In genomic region chr12:76558206-76558605, GRCm38 (mm10) we compare ENCODE assay signal across 16 mouse cellular contexts. TPM values are rescaled to one million over a fixed set of nuclear protein-coding genes. Genes with fewer than 3 reads are reported as not detected.
DNase-seq lines count a peak whose midpoint lies in the region; ATAC-seq and TF ChIP-seq lines count a peak whose summit lies in the region.
"Had no signal": no experiment of that assay in that cellular context is flagged by ENCODE, and none has a peak within 500 bp of the region (broad histone marks: within the 10 kb centered on the region; RNA-seq: fewer than 3 reads in every experiment).

No protein-coding gene starts in this region.

- in situ Hi-C loops in ES-E14 (cut with MboI; ENCODE audit: low sequenced_read_pairs in 2 of 2, unreplicated experiment in 2 of 2) = no loop called here

- H3K9me3 ChIP-seq in embryonic facial prominence, embryonic 14.5 days (ENCODE audit: control insufficient read depth, low read length) = no peaks in the 10 kb centered on the region
- H3K9me3 ChIP-seq in embryonic facial prominence, embryonic 10.5 days = no peaks in the 10 kb centered on the region
- no peaks in the 10 kb centered on the region for H3K9me3 ChIP-seq in ES-E14 (ENCODE audit: control insufficient read depth, insufficient read depth, low read depth, low read length)
- H3K9me3 ChIP-seq in liver, embryonic 16.5 days (replicated peaks; ENCODE audit: control insufficient read depth, low read length) = no peaks in the 10 kb centered on the region
- H3K9me3 ChIP-seq in hindbrain, embryonic 14.5 days (ENCODE audit: control insufficient read depth, low read length) = no peaks in the 10 kb centered on the region
- no peaks in the 10 kb centered on the region for H3K9me3 ChIP-seq in forebrain, embryonic 12.5 days
- H3K9me3 ChIP-seq: forebrain, embryonic 10.5 days; G1E; limb, embryonic 15.5 days had no signal

- no peak for DNase-seq in embryonic facial prominence, embryonic 14.5 days (ENCODE audit: low spot score)
- DNase-seq in embryonic facial prominence, embryonic 10.5 days (ENCODE audit: low spot score) = no peak
- DNase-seq in ES-E14 (ENCODE audit: low read depth, low spot score) = no peak
- peak; percentile 88 for DNase-seq in kidney, adult 2 months
- no peak for DNase-seq in hindbrain, embryonic 14.5 days (ENCODE audit: low spot score)
- no peak for DNase-seq in lung, postnatal 10 days
- DNase-seq: adrenal gland, postnatal 25 days; B cell, adult 2 months; heart, postnatal 4 days; right cerebral cortex, adult 18-20 months had no signal

- H3K4me3 ChIP-seq in embryonic facial prominence, embryonic 14.5 days (ENCODE audit: low read depth, low read length) = no peak overlapping the region
- H3K4me3 ChIP-seq in embryonic facial prominence, embryonic 10.5 days = no peak overlapping the region
- H3K4me3 ChIP-seq in ES-E14 (ENCODE audit: insufficient read depth in 1 of 2, low read depth in 1 of 2, low read length in 2 of 2, poor library complexity in 1 of 2, severe bottlenecking in 1 of 2) = no peak overlapping the region
- H3K4me3 ChIP-seq in kidney, adult 2 months (ENCODE audit: insufficient read depth, low read depth, low read length) = no peak overlapping the region
- no peak overlapping the region for H3K4me3 ChIP-seq in liver, embryonic 16.5 days (ENCODE audit: low read depth, low read length)
- no peak overlapping the region for H3K4me3 ChIP-seq in hindbrain, embryonic 14.5 days (replicated peaks; ENCODE audit: low read length)
- H3K4me3 ChIP-seq in forebrain, embryonic 12.5 days (replicated peaks) = no peak overlapping the region
- H3K4me3 ChIP-seq: forebrain, embryonic 10.5 days; limb, embryonic 15.5 days had no signal

- H3K27ac ChIP-seq in embryonic facial prominence, embryonic 14.5 days (replicated peaks; ENCODE audit: low read depth, low read length) = no peak overlapping the region
- no peak overlapping the region for H3K27ac ChIP-seq in embryonic facial prominence, embryonic 10.5 days (replicated peaks)
- peak overlapping the region; percentile 20; the same call in 1 of the 2 replicates for H3K27ac ChIP-seq in ES-E14 (ENCODE audit: insufficient read depth, low read depth, low read length, poor library complexity, severe bottlenecking)
- peak overlapping the region; percentile 18 for H3K27ac ChIP-seq in kidney, adult 2 months (ENCODE audit: insufficient read depth, low read depth, low read length)
- no peak overlapping the region; the same call in 1 of the 2 replicates for H3K27ac ChIP-seq in liver, embryonic 16.5 days (ENCODE audit: low read length)
- H3K27ac ChIP-seq in hindbrain, embryonic 14.5 days = no peak overlapping the region
- no peak overlapping the region for H3K27ac ChIP-seq in forebrain, embryonic 12.5 days
- H3K27ac ChIP-seq: forebrain, embryonic 10.5 days; limb, embryonic 15.5 days had no signal

- H3K9ac ChIP-seq in embryonic facial prominence, embryonic 14.5 days (ENCODE audit: low read depth, low read length) = no peak overlapping the region
- H3K9ac ChIP-seq in ES-E14 (ENCODE audit: insufficient read depth, low read depth, low read length, poor library complexity, severe bottlenecking) = no peak overlapping the region
- no peak overlapping the region for H3K9ac ChIP-seq in liver, embryonic 16.5 days (ENCODE audit: low read depth, low read length)
- H3K9ac ChIP-seq in hindbrain, embryonic 14.5 days = no peak overlapping the region
- no peak overlapping the region for H3K9ac ChIP-seq in forebrain, embryonic 12.5 days
- H3K9ac ChIP-seq: limb, embryonic 15.5 days had no signal

- 79% methylated on average over 5 of the region's 5 CpGs for WGBS in embryonic facial prominence, embryonic 14.5 days
- 74% methylated on average over 5 of the region's 5 CpGs for WGBS in embryonic facial prominence, embryonic 10.5 days
- WGBS in kidney, adult 2 months = 27% methylated on average over 5 of the region's 5 CpGs
- 42% methylated on average over 5 of the region's 5 CpGs for WGBS in liver, embryonic 16.5 days (ENCODE audit: insufficient replicate concordance)
- WGBS in hindbrain, embryonic 14.5 days = 77% methylated on average over 5 of the region's 5 CpGs
- WGBS in forebrain, embryonic 12.5 days = 82% methylated on average over 5 of the region's 5 CpGs

- no peaks in the 10 kb centered on the region for H3K27me3 ChIP-seq in embryonic facial prominence, embryonic 14.5 days (replicated peaks; ENCODE audit: control insufficient read depth, insufficient read depth, low read length)
- H3K27me3 ChIP-seq in embryonic facial prominence, embryonic 10.5 days (replicated peaks; ENCODE audit: low read depth, poor library complexity, severe bottlenecking) = no peaks in the 10 kb centered on the region
- no peaks in the 10 kb centered on the region for H3K27me3 ChIP-seq in kidney, adult 2 months (replicated peaks; ENCODE audit: control insufficient read depth, insufficient read depth, low read length)
- H3K27me3 ChIP-seq in liver, embryonic 16.5 days (ENCODE audit: control insufficient read depth, insufficient read depth, low read depth, low read length) = no peaks in the 10 kb centered on the region
- H3K27me3 ChIP-seq in hindbrain, embryonic 14.5 days (ENCODE audit: control insufficient read depth, insufficient read depth, low read length) = no peaks in the 10 kb centered on the region
- no peaks in the 10 kb centered on the region for H3K27me3 ChIP-seq in forebrain, embryonic 12.5 days
- H3K27me3 ChIP-seq: limb, embryonic 15.5 days had no signal

- ATAC-seq in embryonic facial prominence, embryonic 14.5 days (ENCODE audit: low read depth) = peak; percentile 42; the same call in 1 of the 2 replicates
- ATAC-seq in liver, embryonic 16.5 days (ENCODE audit: low read depth) = peak; percentile 75
- ATAC-seq in hindbrain, embryonic 14.5 days (ENCODE audit: low FRiP score) = no peak
- ATAC-seq in forebrain, embryonic 12.5 days (ENCODE audit: low FRiP score) = no peak
- ATAC-seq: inflammation-experienced regulatory T-cells, adult 6 months had no signal

- H3K36me3 ChIP-seq in embryonic facial prominence, embryonic 14.5 days (ENCODE audit: control insufficient read depth, insufficient read depth, low read length) = peaks cover 19% of the 10 kb centered on the region
- H3K36me3 ChIP-seq in embryonic facial prominence, embryonic 10.5 days (replicated peaks) = peaks cover 16% of the 10 kb centered on the region
- peaks cover 13% of the 10 kb centered on the region; the same call in 1 of the 2 replicates for H3K36me3 ChIP-seq in ES-E14 (ENCODE audit: control insufficient read depth, insufficient read depth, low read length, poor library complexity, severe bottlenecking)
- H3K36me3 ChIP-seq in kidney, adult 2 months (ENCODE audit: control insufficient read depth, insufficient read depth, low read length) = no peaks in the 10 kb centered on the region
- no peaks in the 10 kb centered on the region; the same call in 1 of the 2 replicates for H3K36me3 ChIP-seq in liver, embryonic 16.5 days (ENCODE audit: control insufficient read depth, insufficient read depth)
- no peaks in the 10 kb centered on the region for H3K36me3 ChIP-seq in hindbrain, embryonic 14.5 days (replicated peaks; ENCODE audit: control insufficient read depth, insufficient read depth)
- H3K36me3 ChIP-seq in forebrain, embryonic 12.5 days (replicated peaks) = no peaks in the 10 kb centered on the region

- no peak overlapping the region for H3K4me2 ChIP-seq in embryonic facial prominence, embryonic 14.5 days (ENCODE audit: low read depth, low read length)
- no peak overlapping the region for H3K4me2 ChIP-seq in liver, embryonic 16.5 days (ENCODE audit: low read depth, low read length)
- H3K4me2 ChIP-seq in hindbrain, embryonic 14.5 days (replicated peaks) = no peak overlapping the region
- H3K4me2 ChIP-seq in forebrain, embryonic 12.5 days = no peak overlapping the region
- H3K4me2 ChIP-seq: limb, embryonic 15.5 days had no signal

- H3K4me1 ChIP-seq in embryonic facial prominence, embryonic 14.5 days (ENCODE audit: control insufficient read depth, insufficient read depth, low read length) = peaks cover 5% of the 10 kb centered on the region; the same call in 1 of the 2 replicates
- H3K4me1 ChIP-seq in embryonic facial prominence, embryonic 10.5 days = peaks cover 30% of the 10 kb centered on the region
- peaks cover 4 to 22% of the 10 kb centered on the region in 2 experiments; a peak in 3 of 4 replicates for H3K4me1 ChIP-seq in ES-E14 (ENCODE audit: control insufficient read depth in 2 of 2, insufficient read depth in 2 of 2, low read length in 2 of 2, poor library complexity in 1 of 2)
- peaks cover 47% of the 10 kb centered on the region for H3K4me1 ChIP-seq in kidney, adult 2 months (ENCODE audit: control insufficient read depth, insufficient read depth, low read length)
- H3K4me1 ChIP-seq in liver, embryonic 16.5 days (ENCODE audit: control insufficient read depth, low read depth, low read length) = peaks cover 15% of the 10 kb centered on the region
- peaks cover 5% of the 10 kb centered on the region; the same call in 1 of the 2 replicates for H3K4me1 ChIP-seq in hindbrain, embryonic 14.5 days (replicated peaks; ENCODE audit: control insufficient read depth, insufficient read depth, low read length)
- H3K4me1 ChIP-seq in forebrain, embryonic 12.5 days = peaks cover 10% of the 10 kb centered on the region

- no peak for TF ChIP-seq CTCF in kidney, adult 2 months (conservative IDR thresholded peaks at IDR 0.05; ENCODE audit: insufficient read depth, insufficient read length, low read depth, low read length)

- TF ChIP-seq POLR2A in kidney, adult 2 months (IDR thresholded peaks at IDR 0.05; ENCODE audit: low read depth, low read length) = no peak

TF ChIP-seq in ES-E14, 5 proteins besides CTCF, POLR2A, EP300 and RAD21:
- TF ChIP-seq CHD2 (IDR thresholded peaks at IDR 0.05; ENCODE audit: low read depth, low read length) = no peak
- no peak for TF ChIP-seq MAFK (IDR thresholded peaks at IDR 0.05; ENCODE audit: insufficient read depth, low read depth, low read length)
- no peak for TF ChIP-seq ZNF384 (IDR thresholded peaks at IDR 0.05; ENCODE audit: low read depth, low read length)
- no peak for TF ChIP-seq HCFC1 (IDR thresholded peaks at IDR 0.05; ENCODE audit: borderline replicate concordance, insufficient read depth, low read length)
- TF ChIP-seq ZC3H11A (IDR thresholded peaks at IDR 0.05; ENCODE audit: borderline replicate concordance, low read depth, low read length) = no peak

RNA-seq across cellular contexts. Expression of gene Plekhg3, which starts 27.5 kb away (rescaled TPM):
- 6.3 and 7.3 TPM in 2 replicates for polyA plus RNA-seq in embryonic facial prominence, embryonic 14.5 days (2014; fragmentation: Nextera tagmentation; extraction: Ambion mirVana)
- 3.3 and 3.9 TPM in 2 replicates for polyA plus RNA-seq in embryonic facial prominence, embryonic 10.5 days (2016; fragmentation: Nextera tagmentation; extraction: Ambion mirVana)
- 10.9 and 12.1 TPM in 2 replicates for total RNA-seq in ES-E14 (2012; rRNA removed)
- polyA plus RNA-seq in kidney, adult 2 months (2012; rRNA removed) = 57.9 and 67.6 TPM in 2 replicates
- polyA plus RNA-seq in liver, embryonic 16.5 days (2015; fragmentation: Nextera tagmentation; extraction: Ambion mirVana) = 4.2 and 5.5 TPM in 2 replicates
- polyA plus RNA-seq in hindbrain, embryonic 14.5 days (2014; fragmentation: Nextera tagmentation; extraction: Ambion mirVana) = 1.3 and 1.6 TPM in 2 replicates
- polyA plus RNA-seq in forebrain, embryonic 12.5 days (2016; fragmentation: Nextera tagmentation; extraction: Ambion mirVana) = 1.0 TPM in 2 replicates

Comparison
In these comparisons a context has a peak if more than half of its experiments do, and no peak if none do; other contexts are left out.
1. ATAC-seq: peak in embryonic facial prominence, embryonic 14.5 days (single experiment) and liver, embryonic 16.5 days (single experiment); none in hindbrain, embryonic 14.5 days (single experiment) and forebrain, embryonic 12.5 days (single experiment).
2. H3K27ac ChIP-seq: peak in ES-E14 (single experiment) and kidney, adult 2 months (single experiment); none in embryonic facial prominence, embryonic 14.5 days (single experiment), embryonic facial prominence, embryonic 10.5 days (single experiment), liver, embryonic 16.5 days (single experiment), hindbrain, embryonic 14.5 days (single experiment) and forebrain, embryonic 12.5 days (single experiment).